Mouse (Mus musculus): Measurements from ENCODE around the gene Kansl2.
"Not testable (repeated sequence)": the region's sequence is repeated elsewhere in the genome, so short reads cannot be mapped to it uniquely, and the experiment has no call there.

Kansl2 gene

DNA sequence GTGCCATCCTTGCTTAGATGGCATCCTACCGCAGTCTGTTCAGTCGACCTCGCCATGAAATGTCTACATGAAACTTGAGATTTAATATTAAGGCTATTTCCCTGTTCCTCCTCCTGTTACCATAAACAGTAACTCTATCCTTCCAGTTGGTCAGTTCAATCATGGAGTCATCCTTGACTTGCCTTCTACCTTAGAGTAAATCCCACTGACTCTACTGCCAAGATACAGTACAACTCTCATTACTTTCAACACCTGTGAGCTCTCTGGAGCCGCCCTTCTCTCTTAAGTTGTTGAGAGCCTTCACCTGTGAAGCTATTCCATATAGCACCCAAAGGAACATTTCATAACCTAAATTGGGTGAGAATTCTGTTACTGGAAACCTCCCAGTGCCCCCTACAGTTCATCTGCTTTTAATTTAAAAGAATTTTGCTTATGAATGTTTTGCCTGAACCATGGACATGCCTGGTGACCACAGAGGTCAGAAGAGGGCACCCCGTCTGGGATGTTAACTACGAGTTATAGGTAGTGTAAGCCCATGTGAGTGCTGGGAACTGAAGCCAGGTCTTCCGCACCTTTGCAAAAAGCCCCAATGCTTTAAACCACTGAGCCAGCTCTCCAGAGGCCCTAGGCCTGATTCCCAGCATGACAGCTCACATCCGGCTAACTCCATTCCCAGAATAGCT is 2.9 kb upstream of the Kansl2 start:
- no peak for DNase-seq (ENCODE audit: low read depth)

DNA sequence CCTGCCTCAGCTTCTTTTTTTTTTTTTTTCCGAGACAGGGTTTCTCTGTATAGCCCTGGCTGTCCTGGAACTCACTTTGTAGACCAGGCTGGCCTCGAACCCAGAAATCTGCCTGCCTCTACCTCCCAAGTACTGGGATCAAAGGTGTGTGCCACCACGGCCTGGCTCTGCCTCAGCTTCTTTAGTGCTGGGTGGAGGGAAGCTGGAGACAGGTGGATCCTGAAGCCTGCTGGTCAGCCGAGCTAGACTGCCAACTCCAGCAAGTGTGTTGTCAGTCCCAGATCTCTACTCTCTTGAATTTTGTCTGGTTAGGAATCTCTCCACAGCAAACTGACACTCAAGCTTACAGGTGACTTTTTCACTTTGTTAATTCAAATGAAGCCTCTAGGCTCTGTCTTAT is 1.9 kb upstream of the Kansl2 start:
- DNase-seq (ENCODE audit: low read depth) = no peak

DNA sequence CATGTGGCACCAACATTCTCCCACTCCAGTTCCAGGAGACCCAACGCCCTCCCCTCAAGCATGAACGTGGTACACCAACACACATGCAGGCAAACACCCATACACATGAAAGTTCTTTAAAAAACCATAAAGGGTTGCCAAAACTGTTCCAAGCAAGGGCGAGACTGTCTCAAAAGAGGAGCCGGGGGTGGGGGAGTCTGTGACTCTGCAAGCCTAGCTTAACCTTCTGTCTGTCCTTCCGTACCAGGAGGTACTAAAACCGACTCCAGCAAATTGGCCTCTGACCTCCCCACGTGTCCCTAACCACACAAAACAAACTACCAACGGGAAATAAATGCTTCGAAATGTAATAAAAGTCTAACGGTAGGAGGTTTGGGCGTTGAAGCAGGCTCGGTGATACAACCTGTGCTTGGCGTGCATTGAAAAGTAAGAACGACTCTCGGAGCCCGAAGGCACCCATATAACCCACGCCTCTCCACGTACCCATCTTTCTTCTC is 981 bp downstream of the Kansl2 start:
- DNase-seq (ENCODE audit: low read depth) = no peak

DNA sequence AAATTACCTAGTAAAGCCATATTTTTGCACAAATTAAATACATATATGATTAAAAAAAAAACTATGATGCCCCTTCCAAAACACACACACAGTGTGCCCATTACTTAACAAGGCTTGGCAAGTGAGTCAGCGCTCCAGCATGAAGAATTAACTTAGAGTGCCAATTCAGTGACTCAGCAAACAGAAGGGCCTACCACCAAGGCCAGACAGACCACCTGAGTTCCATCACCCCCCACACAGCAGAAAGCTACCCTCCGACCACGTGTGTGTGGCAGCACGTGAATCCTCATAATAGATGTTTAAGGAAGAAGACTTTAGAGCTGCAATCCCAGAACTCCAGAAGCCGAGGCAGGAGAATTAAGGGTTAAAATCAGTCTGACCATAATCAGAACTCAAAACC is 1.8 kb downstream of the Kansl2 start:
- no peak for DNase-seq (ENCODE audit: low read depth)

DNA sequence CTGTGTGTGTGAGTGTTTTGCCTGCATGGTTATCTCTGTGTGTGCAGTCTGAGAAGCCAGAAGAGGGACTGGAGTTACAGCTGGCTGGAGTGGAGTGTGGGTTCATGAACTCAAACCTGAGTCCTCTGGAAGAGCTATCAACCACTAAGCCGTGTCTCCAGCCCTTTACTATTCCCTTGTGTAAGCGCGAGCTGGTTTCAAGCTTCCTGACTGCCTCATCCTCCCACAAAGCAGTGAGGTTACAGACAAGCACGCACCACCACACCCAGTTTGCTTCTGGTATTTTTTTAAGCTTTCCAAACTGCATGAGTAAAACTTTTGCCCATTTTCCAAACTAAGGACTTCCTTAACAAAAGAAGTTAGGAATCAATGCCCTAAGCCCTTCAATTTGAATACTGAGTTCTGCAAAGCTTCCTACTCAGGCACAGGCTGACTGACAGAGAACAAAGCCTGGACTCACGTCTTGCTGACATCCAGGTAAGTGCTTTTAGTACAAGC is 5.9 kb downstream of the Kansl2 start:
- DNase-seq (ENCODE audit: low read depth) = no peak

DNA sequence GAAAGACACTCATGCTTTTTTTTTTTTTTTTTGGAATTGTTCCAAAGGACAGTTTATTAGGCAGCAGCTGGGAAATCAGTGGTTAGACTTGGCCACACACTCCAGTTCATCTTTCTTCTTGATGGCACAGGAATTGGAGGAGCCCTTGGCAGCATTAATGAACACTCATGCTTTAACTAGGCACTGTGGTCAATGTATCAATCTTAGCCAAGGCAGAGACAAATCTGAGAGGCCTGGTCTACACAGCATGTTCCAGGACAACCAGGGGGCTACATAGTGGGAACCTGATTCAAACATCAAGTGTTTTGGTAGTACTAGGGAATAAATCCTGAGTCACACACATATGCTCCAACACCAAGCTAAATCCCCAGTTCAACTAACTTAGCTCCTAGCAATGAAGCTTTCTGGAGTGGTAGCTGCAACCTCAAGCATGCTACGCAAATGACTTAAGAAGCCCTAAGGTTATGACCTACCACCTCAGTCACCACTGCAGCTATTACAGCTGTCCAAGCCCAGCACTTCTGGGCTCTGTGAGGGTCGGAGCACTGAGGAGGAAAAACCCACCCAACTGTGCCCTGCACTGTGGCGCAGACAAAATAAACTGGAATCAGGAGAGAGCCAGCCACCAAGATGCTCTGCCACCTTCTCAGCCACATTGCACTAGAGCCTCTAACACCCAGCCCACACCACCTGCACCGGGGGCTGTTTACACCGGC is 6.8 kb downstream of the Kansl2 start:
- no peak for DNase-seq (ENCODE audit: low read depth)

DNA sequence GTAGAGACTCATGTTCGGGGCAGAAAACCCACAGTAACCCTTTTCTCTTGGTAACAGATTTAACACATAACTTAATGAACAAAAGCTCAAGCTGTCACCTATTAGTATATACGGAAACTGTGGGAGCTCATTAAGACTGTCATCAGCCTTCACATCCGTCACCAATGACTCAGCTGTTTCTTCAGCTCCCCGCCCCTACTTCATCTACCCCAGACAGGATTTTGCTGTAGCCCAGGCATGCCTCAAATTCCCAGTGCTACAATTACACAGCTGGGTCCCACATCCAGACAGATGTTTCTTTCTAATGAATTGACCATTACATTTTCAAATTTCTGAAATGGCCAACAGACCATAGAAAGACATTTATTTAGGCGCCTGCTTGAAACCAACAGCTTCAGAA is 8.0 kb downstream of the Kansl2 start:
- DNase-seq (ENCODE audit: low read depth) = no peak

DNA sequence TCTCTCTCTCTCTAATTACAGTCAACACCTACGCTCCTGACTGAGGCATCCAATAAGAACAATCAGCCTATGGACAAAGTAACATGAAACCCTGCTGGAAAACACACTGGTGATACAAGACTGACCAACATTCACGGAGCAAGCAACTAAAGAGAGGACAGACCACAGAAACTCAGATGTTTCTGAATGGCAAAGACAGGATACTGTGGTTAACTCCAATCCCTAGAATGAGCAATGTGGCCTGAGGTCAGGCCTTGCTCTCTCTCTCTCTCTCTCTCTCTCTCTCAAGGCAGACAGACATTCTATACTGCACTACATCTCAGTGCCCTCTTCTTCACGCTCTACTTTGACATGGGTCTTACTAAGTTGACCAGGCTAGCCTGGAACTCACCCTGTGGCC is 12.8 kb downstream of the Kansl2 start:
- DNase-seq (ENCODE audit: low read depth) = no peak

DNA sequence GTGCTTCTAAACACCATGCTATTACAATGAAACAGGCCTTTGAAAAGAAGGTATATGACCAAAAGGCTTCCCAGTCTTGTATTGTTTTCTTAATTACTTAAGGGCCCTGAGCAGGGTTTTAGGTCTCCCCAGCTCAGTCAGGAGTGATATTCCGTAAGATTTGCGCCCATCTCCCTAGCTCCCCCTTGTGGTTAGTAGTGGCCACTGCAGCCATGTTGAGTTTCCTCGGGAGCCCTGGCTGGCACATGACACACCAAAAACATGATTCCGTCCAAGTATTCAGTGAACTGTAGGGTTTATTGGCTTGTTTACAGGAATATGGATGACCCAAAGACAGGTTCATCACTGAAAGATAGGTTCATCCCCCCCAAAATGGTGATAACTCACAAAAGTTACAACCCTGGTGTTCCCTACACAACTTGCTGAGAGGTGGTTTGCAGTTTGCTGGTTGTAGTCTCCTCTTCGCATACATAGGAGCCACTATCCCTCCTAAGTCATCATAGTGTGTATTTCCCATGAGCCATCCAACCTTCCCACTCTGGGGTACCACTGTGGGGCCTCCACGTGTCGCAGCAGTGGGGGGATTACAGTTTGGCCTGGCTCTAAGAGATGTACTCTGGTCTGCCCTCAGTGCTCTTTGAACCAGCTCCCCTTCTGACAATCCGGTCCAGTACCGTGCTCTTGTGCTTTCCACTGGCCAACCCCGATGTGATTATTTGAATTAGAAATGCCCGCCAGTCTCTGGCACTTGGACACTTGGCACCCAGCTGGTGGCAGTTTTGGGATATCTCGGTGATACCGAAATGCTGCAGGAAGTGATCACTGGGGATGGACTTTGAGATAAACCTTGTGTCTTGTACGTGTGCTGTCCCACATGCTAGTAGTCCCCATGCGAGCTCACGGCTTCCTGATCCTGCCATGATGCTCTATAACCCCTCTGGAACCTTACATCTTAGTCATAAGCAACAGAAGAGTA is 16.4 kb downstream of the Kansl2 start:
- no peak for DNase-seq (ENCODE audit: low read depth)

DNA sequence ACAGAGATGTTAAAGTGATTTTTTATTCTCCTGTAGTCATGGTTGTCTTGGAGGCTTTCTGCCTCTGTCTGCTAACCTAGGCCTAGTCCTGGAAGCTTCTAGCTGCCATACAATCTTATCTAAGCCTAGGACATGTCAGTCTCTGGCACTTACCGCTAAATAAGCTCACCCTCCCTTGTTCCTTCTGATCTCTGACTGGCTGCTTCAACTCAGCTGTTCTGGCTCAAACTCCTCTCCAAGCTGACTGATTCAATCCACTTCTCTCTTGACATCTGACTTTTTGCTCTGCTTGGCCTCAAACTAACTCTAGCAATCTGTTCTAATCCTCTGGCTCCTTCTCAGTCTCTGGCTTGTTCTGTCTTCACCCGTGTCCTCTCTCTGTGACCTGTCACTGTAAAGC is 19.2 kb downstream of the Kansl2 start:
- DNase-seq (ENCODE audit: low read depth) = not testable (repeated sequence)

DNA sequence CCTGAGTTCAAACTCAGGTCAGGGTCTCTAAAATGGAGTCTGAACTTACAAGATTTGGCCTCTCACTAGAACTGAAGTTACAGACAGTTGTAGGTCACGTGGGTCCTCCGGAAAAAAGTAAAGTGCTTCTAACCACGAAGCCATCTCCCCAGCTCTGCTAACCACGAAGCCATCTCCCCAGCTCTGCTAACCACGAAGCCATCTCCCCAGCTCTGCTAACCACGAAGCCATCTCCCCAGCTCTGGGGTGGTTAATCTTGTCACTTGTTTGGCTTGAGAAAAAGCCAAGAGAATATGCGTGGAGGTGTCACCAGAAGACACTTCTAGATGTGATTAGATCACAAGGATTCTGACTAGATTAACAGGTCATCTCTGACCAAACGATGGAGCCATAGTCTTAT is 19.9 kb downstream of the Kansl2 start:
- no peak for DNase-seq (ENCODE audit: low read depth)

DNA sequence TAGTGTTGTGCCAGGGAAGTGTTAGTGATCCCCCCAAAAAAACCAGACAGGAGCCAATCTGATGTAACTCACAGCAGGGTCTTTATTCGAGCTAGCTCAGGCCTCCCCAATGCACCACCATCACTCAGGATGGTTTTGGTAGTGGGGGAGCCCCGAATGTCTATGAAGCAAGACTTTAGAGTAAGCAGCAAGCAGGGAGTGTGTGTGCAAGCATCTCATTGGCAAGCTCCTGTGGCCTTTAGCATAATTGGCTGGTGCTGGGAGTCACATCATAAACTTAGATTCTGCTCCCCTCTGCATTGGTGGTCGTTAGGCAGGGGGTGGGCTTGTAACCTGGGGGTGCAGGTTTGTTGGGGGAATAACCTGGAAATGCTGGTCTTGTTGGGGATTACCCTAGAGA is 20.4 kb downstream of the Kansl2 start:
- DNase-seq (ENCODE audit: low read depth) = not testable (repeated sequence)

DNA sequence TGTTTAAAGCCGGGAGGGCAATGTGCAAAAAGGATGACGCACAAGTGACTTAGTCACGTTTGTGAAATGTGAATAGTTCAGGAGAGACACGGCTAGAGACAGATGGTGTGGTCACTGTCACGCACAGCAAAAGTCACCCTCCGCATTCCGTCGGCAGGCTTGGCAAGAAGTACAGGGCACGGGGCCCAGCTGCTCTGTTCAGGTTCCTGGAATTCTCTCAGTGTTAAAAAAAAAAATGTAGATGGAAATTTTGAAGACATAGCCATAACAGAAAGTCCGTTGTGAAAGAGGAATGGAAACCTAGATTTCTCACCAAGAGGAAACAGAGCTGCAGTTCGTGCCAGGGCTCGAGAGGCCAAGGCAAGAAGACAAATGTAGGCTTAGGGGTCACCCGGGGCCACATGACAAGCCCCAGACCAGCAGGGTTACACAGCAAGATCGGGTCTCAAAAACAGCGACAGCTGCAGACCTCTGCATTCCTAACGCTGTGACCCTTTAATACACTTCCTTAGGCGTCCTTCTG is 21.2 kb downstream of the Kansl2 start:
- no peak for DNase-seq (ENCODE audit: low read depth)

DNA sequence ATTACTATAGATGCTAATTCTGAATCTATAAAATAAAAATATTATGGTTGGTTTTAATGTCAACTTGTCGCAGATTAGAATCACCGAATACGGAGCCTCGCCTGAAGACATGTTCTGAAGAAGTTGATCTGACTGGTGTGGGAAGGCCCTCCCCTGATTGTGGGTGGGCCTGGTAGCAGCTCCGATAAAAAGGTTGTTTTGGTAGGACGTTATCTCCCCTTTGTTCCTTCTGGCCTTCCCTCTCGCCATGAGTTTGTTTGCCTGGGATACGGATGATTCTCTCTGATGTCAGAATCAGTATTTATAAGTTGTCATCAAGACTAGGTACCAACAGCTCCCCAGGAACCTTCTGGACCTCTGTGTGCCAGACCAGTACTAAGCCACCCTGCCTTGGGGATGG is 21.8 kb downstream of the Kansl2 start:
- DNase-seq (ENCODE audit: low read depth) = no peak

DNA sequence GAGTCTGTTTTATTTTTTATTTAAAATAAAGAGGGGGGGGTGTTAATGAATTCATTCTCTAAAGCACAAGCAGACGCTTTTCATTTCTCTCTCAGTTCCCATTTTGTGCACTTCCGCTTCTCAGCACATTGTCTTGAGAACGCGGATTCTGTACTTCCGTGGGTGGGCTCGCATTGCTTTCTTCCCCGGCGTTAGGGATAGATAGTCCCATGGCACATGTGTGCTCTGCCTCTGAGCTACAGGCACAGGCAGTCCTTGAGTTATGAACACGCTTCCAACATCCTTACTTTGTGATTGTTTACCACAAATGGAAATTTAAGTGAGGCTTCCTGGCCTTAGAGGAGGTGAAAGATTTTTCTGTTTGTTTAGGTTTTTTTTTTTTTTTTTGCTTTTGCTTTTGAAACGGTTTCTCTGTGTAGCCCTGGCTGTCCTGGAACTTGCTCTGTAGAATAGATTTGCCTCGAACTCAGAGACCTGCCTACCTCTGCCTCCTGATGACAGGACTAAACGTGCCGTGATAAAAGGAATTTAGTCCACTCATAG is 22.6 kb downstream of the Kansl2 start:
- no peak for DNase-seq (ENCODE audit: low read depth)

DNA sequence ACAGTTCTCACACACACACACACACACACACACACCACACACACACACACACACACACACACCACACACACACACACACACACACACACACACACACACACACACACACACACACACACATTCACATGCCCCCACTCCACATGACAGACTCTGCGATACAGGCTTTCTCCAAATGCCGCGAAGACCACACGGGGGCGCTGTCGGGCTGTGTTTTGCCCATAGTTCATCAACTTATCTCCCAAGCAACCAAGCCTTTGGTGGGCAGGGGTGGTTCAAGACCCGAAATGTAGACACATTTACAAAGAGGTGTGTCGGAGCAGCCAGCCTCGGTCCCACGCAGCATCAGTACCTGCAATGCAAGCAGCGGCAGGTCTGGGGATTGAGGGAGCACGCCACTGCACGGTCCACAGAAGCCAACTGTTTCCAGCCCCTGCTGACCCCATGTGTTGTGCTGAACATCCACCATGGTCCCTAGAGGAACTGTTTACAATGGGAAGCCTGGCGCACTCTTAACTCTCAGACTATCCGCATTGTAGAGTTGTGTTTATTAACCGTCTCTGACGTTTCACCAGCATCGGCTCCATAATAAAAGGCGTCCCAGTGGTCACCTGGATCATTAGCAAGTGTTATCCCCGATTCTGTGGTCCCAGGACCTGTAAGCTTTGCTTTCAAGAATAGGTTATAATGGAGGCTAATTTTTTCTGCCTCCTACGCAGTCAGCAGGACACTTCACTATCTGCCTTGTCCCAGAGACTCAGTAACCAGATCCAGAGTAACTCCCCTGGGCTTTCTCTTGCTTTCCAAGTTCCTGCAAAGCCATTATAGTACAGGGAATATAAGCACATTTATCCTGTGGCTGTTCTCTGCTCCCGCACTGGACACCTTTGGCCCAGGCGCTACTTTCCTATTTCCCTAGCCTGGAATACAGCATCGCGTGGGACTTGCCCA is 23.4 kb downstream of the Kansl2 start:
- DNase-seq (ENCODE audit: low read depth) = peak; percentile 81

DNA sequence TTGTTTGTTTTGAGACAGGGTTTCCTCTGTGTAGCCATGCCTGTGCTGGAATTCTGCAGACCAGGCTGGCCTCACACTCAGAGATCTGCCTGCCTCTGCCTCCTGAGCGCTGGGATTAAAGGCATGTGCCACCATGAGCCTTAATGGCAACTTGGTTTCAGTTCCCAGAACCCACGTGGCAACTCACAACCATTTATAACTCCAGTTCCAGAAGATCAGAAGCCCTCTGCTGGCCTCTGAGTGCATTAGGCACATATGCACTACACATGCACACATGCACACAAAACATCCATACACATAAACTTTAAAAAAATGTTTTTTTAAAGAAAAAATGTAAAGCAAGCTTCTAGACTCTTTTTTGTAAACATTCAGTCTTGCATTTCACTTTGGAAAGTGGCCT is 24.7 kb downstream of the Kansl2 start:
- no peak for DNase-seq (ENCODE audit: low read depth)

DNA sequence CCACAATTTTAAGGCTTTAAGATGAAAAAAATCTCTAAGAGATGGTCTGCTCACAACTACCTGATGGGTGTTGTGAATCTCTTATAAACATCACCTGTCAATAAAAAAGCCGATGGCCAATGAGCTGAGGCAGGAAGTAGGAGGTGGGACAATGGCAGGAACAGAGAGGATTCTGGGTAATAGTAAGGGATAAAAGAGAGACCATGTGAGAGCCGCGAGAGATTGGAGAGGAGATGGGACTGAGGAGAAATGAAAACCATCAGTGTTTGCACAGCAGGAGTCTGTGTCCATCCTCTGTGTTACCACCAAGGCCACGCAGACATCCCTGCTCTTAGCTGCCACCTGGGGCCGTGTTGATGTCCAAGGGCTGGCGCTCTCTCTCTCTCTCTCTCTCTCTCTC is 26.7 kb downstream of the Kansl2 start:
- no peak for DNase-seq (ENCODE audit: low read depth)

DNA sequence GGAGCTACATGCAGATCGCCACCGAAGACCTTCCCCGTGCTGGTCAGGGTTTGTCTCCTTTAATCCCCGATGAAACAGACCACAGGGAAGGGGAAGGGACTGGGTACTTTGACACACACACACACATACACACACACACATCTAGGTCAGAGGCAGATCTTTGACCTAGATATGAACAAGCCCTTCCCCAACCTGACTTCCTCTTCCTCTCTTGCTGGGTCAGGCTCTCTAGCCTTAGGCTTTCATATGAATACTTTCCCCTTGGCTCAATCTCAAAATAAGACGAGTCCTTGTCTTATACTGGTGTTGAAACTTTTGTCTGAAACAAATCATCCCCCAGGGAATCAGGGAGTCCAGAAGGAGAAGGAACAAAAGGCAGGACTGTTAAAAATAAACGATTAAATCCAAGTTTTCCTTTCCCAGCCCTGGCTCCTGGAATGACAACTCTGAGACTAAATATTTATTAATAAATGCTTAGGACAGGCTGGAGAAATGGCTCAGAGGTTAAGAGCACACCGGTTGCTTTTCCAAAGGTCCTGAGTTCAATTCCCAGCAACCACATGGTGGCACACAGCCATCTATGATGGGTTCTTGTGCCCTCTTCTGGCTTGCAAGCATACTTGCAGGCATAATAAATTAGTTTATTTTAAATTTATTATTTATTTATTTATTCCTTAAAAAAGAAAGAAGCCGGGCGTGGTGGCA is 27.7 kb downstream of the Kansl2 start:
- DNase-seq (ENCODE audit: low read depth) = no peak

DNA sequence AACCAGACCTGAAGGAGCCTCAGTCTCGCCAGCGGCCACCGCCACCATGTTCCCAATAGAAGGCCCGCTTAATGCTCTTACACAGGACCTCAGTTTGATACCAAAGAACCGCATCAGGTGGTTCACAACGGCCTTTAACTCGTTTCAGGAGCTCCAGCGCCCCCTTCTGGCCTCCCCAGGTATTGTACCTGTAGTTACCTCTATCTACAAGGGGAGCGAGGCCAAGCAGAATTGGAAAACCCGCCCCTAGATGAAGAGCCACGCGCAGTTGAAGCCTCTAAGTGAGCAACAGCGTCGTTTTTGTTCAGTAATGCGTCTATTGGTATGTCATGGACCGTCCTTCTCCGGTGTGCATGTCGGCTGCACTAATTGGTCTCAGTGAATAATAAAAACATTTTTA is 29.6 kb downstream of the Kansl2 start:
- peak; percentile 68 for DNase-seq (ENCODE audit: low read depth)
